29 mouse cellular contexts compared by ENCODE assay signal in genomic region chr6:106387833-106388406, GRCm38 (mm10).
DNase-seq lines count a peak whose midpoint lies in the region; ATAC-seq and TF ChIP-seq lines count a peak whose summit lies in the region.
"Had no signal": no experiment of that assay in that cellular context is flagged by ENCODE, and none has a peak within 500 bp of the region (broad histone marks: within the 10 kb centered on the region; RNA-seq: fewer than 3 reads in every experiment).

No protein-coding gene starts in this region.

- no peak overlapping the region for H3K4me2 ChIP-seq in hindbrain, embryonic 15.5 days
- no peak overlapping the region for H3K4me2 ChIP-seq in hindbrain, embryonic 11.5 days (replicated peaks; ENCODE audit: low read depth, low read length)
- H3K4me2 ChIP-seq in midbrain, postnatal 0 days (ENCODE audit: low read depth, low read length, poor library complexity, severe bottlenecking), result no peak overlapping the region
- no peak overlapping the region for H3K4me2 ChIP-seq in midbrain, embryonic 11.5 days
- H3K4me2 ChIP-seq in neural tube, embryonic 14.5 days (ENCODE audit: low read depth, low read length), result no peak overlapping the region
- H3K4me2 ChIP-seq: embryonic facial prominence, embryonic 13.5 days; forebrain, embryonic 12.5 days; forebrain, embryonic 15.5 days; heart, embryonic 12.5 days; heart, embryonic 15.5 days had no signal

- H3K4me3 ChIP-seq in hindbrain, embryonic 15.5 days, result no peak overlapping the region
- H3K4me3 ChIP-seq in hindbrain, embryonic 11.5 days (ENCODE audit: low read depth, low read length), result no peak overlapping the region
- no peak overlapping the region for H3K4me3 ChIP-seq in midbrain, postnatal 0 days (ENCODE audit: low read depth, low read length)
- H3K4me3 ChIP-seq in midbrain, embryonic 11.5 days (ENCODE audit: low read depth, low read length), result no peak overlapping the region
- H3K4me3 ChIP-seq in neural tube, embryonic 14.5 days (ENCODE audit: low read depth, low read length), result no peak overlapping the region
- H3K4me3 ChIP-seq in lung, adult 2 months (replicated peaks; ENCODE audit: extremely low read depth, low read depth, low read length), result no peak overlapping the region
- H3K4me3 ChIP-seq: embryonic facial prominence, embryonic 10.5 days; embryonic facial prominence, embryonic 13.5 days; erythroblast, embryonic 14.5 days; forebrain, embryonic 12.5 days; forebrain, embryonic 15.5 days; heart, embryonic 12.5 days; heart, embryonic 15.5 days had no signal

- no peak overlapping the region for H3K9ac ChIP-seq in hindbrain, embryonic 15.5 days
- no peak overlapping the region for H3K9ac ChIP-seq in hindbrain, embryonic 11.5 days (ENCODE audit: low read depth, low read length)
- no peak overlapping the region for H3K9ac ChIP-seq in midbrain, postnatal 0 days (replicated peaks; ENCODE audit: low read length, poor library complexity, severe bottlenecking)
- H3K9ac ChIP-seq in midbrain, embryonic 11.5 days (ENCODE audit: low read length), result no peak overlapping the region
- H3K9ac ChIP-seq in neural tube, embryonic 14.5 days (replicated peaks; ENCODE audit: low read depth, low read length), result no peak overlapping the region
- H3K9ac ChIP-seq: embryonic facial prominence, embryonic 13.5 days; forebrain, embryonic 12.5 days; forebrain, embryonic 15.5 days; heart, embryonic 12.5 days; heart, embryonic 15.5 days had no signal

- no peak for TF ChIP-seq CTCF in midbrain, postnatal 0 days (IDR thresholded peaks at IDR 0.05)
- TF ChIP-seq CTCF in lung, adult 2 months (IDR thresholded peaks at IDR 0.05; ENCODE audit: insufficient read depth, low read length), result no peak

- no peak overlapping the region for H3K27ac ChIP-seq in hindbrain, embryonic 15.5 days (replicated peaks)
- H3K27ac ChIP-seq in hindbrain, embryonic 11.5 days (ENCODE audit: low read depth, low read length), result no peak overlapping the region
- no peak overlapping the region for H3K27ac ChIP-seq in midbrain, postnatal 0 days (ENCODE audit: low read depth, low read length)
- no peak overlapping the region for H3K27ac ChIP-seq in midbrain, embryonic 11.5 days (ENCODE audit: low read depth, low read length)
- no peak overlapping the region for H3K27ac ChIP-seq in neural tube, embryonic 14.5 days (ENCODE audit: low read depth, low read length)
- H3K27ac ChIP-seq: embryonic facial prominence, embryonic 10.5 days; embryonic facial prominence, embryonic 13.5 days; forebrain, embryonic 12.5 days; forebrain, embryonic 15.5 days; heart, embryonic 15.5 days had no signal

- 50% methylated on average over 2 of the region's 2 CpGs for WGBS in hindbrain, embryonic 15.5 days
- 62% methylated on average over 2 of the region's 2 CpGs for WGBS in hindbrain, embryonic 11.5 days
- WGBS in midbrain, postnatal 0 days, result 51% methylated on average over 2 of the region's 2 CpGs
- WGBS in midbrain, embryonic 11.5 days, result 69% methylated on average over 2 of the region's 2 CpGs
- 50% methylated on average over 2 of the region's 2 CpGs for WGBS in neural tube, embryonic 14.5 days
- 80% methylated on average over 2 of the region's 2 CpGs for WGBS in lung, adult 2 months

- H3K27me3 ChIP-seq in hindbrain, embryonic 15.5 days, result no peaks in the 10 kb centered on the region
- H3K27me3 ChIP-seq in hindbrain, embryonic 11.5 days (ENCODE audit: control insufficient read depth, insufficient read depth, low read length), result no peaks in the 10 kb centered on the region
- H3K27me3 ChIP-seq in midbrain, postnatal 0 days (ENCODE audit: insufficient read depth, low read length), result no peaks in the 10 kb centered on the region
- H3K27me3 ChIP-seq in midbrain, embryonic 11.5 days (ENCODE audit: control insufficient read depth, insufficient read depth, low read length), result no peaks in the 10 kb centered on the region
- no peaks in the 10 kb centered on the region for H3K27me3 ChIP-seq in neural tube, embryonic 14.5 days (ENCODE audit: control insufficient read depth, insufficient read depth, low read length)
- H3K27me3 ChIP-seq: CH12.LX; embryonic facial prominence, embryonic 13.5 days; forebrain, embryonic 12.5 days; forebrain, embryonic 15.5 days; heart, embryonic 12.5 days; heart, embryonic 15.5 days had no signal

- H3K4me1 ChIP-seq in hindbrain, embryonic 15.5 days (replicated peaks), result no peaks in the 10 kb centered on the region
- H3K4me1 ChIP-seq in hindbrain, embryonic 11.5 days (replicated peaks; ENCODE audit: control insufficient read depth, insufficient read depth, low read length), result no peaks in the 10 kb centered on the region
- H3K4me1 ChIP-seq in midbrain, postnatal 0 days (ENCODE audit: insufficient read depth, low read length), result no peaks in the 10 kb centered on the region
- H3K4me1 ChIP-seq in midbrain, embryonic 11.5 days (ENCODE audit: control insufficient read depth, insufficient read depth, low read length), result no peaks in the 10 kb centered on the region
- no peaks in the 10 kb centered on the region for H3K4me1 ChIP-seq in neural tube, embryonic 14.5 days (ENCODE audit: control insufficient read depth, insufficient read depth, low read length)
- no peaks in the 10 kb centered on the region for H3K4me1 ChIP-seq in lung, adult 2 months (ENCODE audit: control insufficient read depth, insufficient read depth, low read length)
- H3K4me1 ChIP-seq: embryonic facial prominence, embryonic 10.5 days; embryonic facial prominence, embryonic 13.5 days; forebrain, embryonic 12.5 days; forebrain, embryonic 15.5 days; heart, embryonic 12.5 days; heart, embryonic 15.5 days had no signal

- DNase-seq in hindbrain, embryonic 11.5 days (ENCODE audit: low spot score), result no peak
- peak; percentile 38 for DNase-seq in midbrain, postnatal 0 days (ENCODE audit: low spot score)
- no peak for DNase-seq in midbrain, embryonic 11.5 days (ENCODE audit: low spot score, missing footprints)
- DNase-seq in lung, adult 2 months, result no peak
- DNase-seq: adrenal gland, adult 2 months; adrenal gland, postnatal 14 days; B cell, adult 2 months; cerebellum, adult 11-12 months; cerebellum, adult 8-10 months; cerebellum, postnatal 10 days; cerebellum, postnatal 36 days; embryo, embryonic 11 days; gastrocnemius, postnatal 25 days; heart, adult 18-20 months; heart, postnatal 10 days; heart, postnatal 36 days had no signal

- TF ChIP-seq POLR2A in lung, adult 2 months (IDR thresholded peaks at IDR 0.05; ENCODE audit: borderline replicate concordance, extremely low read depth, low read depth, low read length), result no peak

- peak; percentile 77; the same call in 1 of the 2 replicates for ATAC-seq in hindbrain, embryonic 15.5 days (ENCODE audit: low FRiP score, low read depth)
- no peak for ATAC-seq in hindbrain, embryonic 11.5 days (ENCODE audit: low FRiP score)
- ATAC-seq in midbrain, postnatal 0 days (ENCODE audit: low FRiP score), result no peak
- no peak for ATAC-seq in midbrain, embryonic 11.5 days (ENCODE audit: low FRiP score)
- ATAC-seq in neural tube, embryonic 14.5 days (ENCODE audit: low read depth), result peak; percentile 85
- ATAC-seq: forebrain, embryonic 15.5 days; intestine, postnatal 0 days; Patski had no signal

- no peaks in the 10 kb centered on the region for H3K36me3 ChIP-seq in hindbrain, embryonic 15.5 days
- H3K36me3 ChIP-seq in hindbrain, embryonic 11.5 days (ENCODE audit: control insufficient read depth, insufficient read depth, low read length), result no peaks in the 10 kb centered on the region
- no peaks in the 10 kb centered on the region for H3K36me3 ChIP-seq in midbrain, postnatal 0 days (ENCODE audit: insufficient read depth, low read length)
- no peaks in the 10 kb centered on the region for H3K36me3 ChIP-seq in midbrain, embryonic 11.5 days (ENCODE audit: control insufficient read depth, insufficient read depth, low read length)
- no peaks in the 10 kb centered on the region for H3K36me3 ChIP-seq in neural tube, embryonic 14.5 days (ENCODE audit: control insufficient read depth, insufficient read depth, low read length)
- H3K36me3 ChIP-seq: embryonic facial prominence, embryonic 10.5 days; embryonic facial prominence, embryonic 13.5 days; forebrain, embryonic 12.5 days; forebrain, embryonic 15.5 days; G1E; heart, embryonic 12.5 days; heart, embryonic 15.5 days had no signal

- no peaks in the 10 kb centered on the region for H3K9me3 ChIP-seq in hindbrain, embryonic 15.5 days
- no peaks in the 10 kb centered on the region for H3K9me3 ChIP-seq in hindbrain, embryonic 11.5 days (ENCODE audit: control insufficient read depth, low read length)
- H3K9me3 ChIP-seq in midbrain, postnatal 0 days (ENCODE audit: low read length), result no peaks in the 10 kb centered on the region
- H3K9me3 ChIP-seq in midbrain, embryonic 11.5 days (ENCODE audit: control insufficient read depth, low read length), result no peaks in the 10 kb centered on the region
- H3K9me3 ChIP-seq in neural tube, embryonic 14.5 days (ENCODE audit: control insufficient read depth, low read length), result no peaks in the 10 kb centered on the region
- H3K9me3 ChIP-seq: embryonic facial prominence, embryonic 10.5 days; embryonic facial prominence, embryonic 13.5 days; forebrain, embryonic 12.5 days; forebrain, embryonic 15.5 days; G1E; heart, embryonic 12.5 days; heart, embryonic 15.5 days had no signal

Comparison
In these comparisons a context has a peak if more than half of its experiments do, and no peak if none do; other contexts are left out.
1. ATAC-seq: peak in hindbrain, embryonic 15.5 days (single experiment) and neural tube, embryonic 14.5 days (single experiment); none in hindbrain, embryonic 11.5 days (single experiment), midbrain, postnatal 0 days (single experiment) and midbrain, embryonic 11.5 days (single experiment).